Mouse (Mus musculus) cerebellum, adult 18-20 months (tissue): ENCODE data around the gene Fxyd3.

ENCODE experiments used
- DNase-seq, 2 experiments: peaks; one replicate each; pipeline ENCODE4 v3.0.0; 2021

Fxyd3 gene

DNA sequence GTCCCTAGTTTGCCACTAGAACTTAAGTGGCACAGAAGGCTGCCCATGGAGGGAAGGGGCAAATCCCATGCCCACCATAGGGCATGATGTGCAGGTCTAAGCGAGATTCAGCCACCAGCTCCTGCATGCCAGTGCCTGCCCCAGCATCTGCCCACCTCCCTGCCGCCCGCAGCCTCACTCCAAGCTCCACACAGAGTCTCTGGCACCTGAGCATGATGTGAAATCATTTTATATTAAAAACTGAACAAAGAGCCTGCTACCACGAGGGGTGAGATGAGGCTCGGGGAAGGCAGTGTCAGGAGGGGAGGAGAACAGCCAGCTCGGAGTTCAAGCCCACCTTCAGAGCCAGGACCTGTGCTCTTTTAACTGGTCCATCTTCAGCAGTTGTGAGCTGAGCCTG lies 6.2 kb downstream of the Fxyd3 start:
- DNase-seq = peak in 1 of 2 experiments; percentile 37

DNA sequence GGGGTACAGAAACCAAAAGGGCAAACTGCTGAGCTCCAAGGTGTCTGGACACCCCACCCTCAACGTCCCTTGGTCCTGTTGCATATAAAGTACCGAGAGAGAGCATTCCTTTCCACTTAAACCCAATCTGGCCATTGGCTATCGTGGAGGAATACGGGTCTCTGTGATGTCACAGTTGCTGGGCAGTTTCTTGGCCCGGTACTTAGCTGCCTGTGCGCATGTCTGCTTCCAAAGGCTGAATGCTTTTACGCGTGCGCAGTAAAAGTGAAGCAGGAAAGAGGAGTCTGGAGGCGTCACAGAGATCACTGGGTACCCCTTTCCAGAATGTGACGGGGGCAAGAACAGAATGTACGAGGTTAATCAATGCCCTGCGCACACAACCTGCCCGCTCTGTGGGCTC lies 7.0 kb downstream of the Fxyd3 start:
- peak in 1 of 2 experiments; percentile 61 for DNase-seq

DNA sequence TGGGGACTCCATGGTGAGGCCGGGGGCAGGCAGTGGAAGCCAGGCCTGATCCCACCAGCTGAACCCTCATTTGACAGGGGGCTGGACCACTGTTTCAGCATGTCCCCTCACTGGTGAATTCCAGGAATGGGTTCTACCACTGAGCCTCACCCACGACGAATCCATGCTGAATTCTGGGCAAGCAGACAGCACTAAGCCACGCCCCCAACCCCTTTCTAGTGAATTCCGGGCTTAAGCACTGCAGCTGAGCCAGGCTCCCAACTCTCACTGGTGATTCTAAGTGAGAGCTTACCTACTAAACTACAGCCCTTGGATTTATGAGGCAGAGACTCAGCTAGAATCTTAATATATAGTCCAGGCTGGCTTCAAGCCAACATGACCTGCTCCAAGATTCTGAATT lies 8.7 kb downstream of the Fxyd3 start:
- no peak for DNase-seq

DNA sequence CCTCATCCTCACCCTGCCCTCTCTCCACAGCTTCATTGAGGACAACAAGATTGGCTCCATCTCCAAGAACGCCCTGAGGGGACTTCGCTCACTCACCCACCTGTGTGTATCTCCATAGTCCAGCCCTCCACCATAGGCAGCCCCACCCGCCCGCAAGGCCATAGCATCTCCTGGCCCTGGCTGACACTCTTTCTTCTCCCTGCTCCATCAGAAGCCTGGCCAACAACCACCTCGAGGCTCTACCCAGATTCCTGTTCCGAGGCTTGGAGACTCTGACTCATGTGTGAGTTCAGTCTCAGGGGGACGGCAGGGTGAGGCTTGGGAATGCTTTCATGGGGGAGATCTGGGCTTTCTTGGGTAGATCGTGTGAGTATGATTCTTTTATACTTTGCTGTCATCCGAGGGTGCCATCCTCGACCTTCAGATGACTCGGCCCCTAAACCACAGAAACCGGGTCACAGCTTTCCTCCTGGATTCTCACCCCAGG lies 13.4 kb downstream of the Fxyd3 start:
- no peak for DNase-seq

DNA sequence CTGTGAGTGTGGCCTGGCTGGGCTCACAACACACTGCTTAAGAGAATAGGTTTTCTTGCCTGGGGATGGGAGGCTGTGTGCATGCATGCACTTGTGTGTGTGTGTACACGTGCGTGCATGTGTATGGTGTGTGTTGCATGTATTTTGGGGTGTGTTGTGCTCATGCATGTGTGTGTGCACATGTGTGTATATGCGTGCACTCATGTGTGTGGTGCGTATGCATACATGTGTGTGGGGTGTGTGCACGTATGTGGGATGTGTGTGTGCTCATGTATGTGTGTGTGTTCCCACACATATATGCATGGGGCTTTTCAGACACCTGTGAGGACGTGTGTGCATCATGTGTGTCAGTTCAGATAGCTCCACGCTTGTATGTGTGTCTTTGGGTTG lies 15.9 kb downstream of the Fxyd3 start:
- no peak for DNase-seq

DNA sequence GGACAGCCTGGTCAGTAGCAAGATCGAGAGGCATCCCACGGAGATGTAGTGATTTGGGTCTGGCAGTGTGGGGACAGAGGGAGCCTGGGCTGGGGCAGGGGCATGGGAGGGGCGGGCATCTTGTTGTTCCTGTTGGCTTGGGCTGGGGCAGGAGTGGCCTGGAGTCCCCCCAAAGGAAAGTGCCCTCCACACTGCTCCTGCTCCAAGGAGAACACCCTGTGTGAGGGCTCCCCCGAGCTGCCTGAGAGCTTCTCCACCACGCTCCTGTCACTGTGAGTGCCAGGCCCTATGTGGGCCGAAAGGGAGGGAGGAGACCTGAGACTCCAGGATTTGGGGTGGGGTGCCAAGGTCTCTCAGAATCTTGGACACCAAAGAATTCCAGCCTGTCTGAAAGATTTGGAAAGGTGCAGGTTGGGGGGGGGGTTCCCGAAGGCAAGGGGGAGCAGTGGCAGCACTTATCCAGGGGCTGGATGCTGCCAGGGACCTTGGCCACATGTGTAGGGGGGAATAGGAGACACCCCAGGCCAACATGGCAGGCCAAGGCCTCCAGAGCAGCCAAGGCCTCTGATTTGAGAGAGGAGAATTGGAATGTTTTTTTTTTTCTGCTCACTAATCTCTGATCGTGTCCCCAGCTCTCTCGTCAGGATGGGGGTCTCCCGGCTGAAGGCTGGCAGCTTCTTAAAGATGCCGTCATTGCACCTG lies 16.4 kb downstream of the Fxyd3 start:
- no peak for DNase-seq

DNA sequence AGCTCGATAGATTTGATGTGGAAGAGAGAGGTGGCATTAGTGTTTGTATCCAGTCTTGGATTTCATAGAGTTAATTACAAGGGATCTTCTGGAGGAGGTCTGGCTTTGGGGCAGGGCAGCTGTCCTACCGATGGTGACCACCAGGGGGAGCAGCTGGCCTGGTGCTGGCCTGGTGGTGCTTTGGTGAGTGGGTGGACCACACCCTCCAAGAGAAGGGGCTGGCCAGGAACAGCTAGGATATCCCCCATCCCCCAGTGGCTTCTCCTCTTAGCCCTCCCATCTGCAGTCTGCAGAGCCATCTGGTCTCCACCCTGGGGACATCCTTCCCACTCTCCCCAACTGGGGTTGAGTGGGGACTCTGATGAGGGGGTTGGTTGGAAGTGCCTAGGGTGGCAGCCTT lies 17.4 kb downstream of the Fxyd3 start, which contains the start of gene Lgi4:
Gene Lgi4, plus strand, starts transcription at position 235 of the 400 bp plus-strand sequence.
- peak; percentile 72 to 87 for DNase-seq

DNA sequence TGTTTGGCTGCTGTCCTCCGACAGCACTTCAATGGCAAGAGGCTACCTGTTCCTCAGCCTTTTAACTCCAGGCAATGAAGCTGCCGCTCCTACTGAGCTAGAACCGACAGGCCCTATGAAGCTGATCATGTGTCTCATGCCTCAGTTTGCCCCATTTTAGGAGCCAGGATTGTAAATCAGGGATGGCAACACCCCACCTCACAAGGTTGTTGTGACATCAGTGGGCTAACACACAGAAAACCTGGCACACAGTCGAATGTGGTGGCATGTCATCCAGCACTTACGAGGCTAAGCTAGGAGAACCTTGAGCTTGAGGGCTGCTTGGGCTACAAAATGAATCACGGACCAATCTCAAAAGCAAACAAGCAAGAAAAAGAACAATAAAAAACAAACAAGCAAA lies 18.3 kb downstream of the Fxyd3 start:
- no peak for DNase-seq

DNA sequence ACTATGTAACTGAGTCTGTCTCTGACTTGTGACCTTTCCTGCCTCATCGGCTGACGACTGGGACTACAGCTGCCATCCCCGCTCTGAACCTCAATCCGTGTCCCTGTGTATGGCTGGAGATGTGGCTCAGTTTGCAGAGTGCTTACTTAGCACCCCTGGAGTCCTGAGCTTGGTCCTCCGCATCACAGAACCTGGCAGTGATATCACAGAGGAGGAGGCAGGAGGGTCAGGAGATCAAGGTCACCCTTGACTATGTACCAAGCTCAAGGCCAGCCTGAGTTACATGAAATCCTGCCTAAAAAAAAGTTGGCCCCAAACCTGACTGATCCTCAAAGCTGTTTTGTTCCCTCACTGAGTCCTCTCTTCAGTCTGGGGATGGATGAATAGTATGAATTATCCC lies 18.8 kb downstream of the Fxyd3 start:
- DNase-seq = no peak

DNA sequence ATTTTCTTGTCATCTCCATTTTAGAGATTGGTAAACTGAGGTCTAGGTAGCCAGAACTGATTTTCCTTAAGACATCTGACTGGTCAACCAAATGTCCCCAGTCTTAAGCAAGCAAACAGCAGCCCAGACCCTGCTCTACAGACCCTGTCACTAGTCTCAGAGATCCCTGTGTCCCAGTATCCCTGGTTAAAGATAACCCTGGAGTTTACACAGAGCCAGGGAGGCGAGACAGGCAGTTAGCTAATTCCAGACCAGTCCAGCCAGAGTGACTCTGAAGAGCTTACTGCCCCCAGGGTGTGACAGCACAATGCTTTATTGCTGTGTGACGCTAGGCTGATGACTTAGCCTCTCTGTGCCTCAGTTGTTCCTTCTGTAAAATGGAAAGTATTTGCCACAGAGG lies 19.4 kb downstream of the Fxyd3 start, which contains the start of gene Fxyd1:
Gene Fxyd1, minus strand, starts transcription at position 129 of the 400 bp plus-strand sequence.
- no peak for DNase-seq

DNA sequence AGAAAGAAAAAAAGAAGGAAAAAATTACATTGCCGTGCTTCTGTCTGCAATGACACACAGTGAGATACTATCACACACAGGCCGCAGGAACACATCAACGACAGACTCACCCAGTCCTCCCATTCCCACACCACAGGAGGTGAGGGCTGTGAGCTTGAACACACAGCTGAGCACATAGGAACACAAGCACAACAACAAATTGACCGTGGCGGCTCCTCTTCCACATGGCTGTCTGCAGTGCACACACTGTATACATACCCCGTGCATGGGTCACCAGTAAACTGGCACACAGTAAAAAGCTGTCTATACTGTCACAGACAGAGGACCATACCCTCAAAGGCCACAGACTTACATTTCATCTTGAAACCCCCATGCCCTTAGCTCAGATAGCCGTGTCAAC lies 20.1 kb downstream of the Fxyd3 start:
- no peak for DNase-seq

DNA sequence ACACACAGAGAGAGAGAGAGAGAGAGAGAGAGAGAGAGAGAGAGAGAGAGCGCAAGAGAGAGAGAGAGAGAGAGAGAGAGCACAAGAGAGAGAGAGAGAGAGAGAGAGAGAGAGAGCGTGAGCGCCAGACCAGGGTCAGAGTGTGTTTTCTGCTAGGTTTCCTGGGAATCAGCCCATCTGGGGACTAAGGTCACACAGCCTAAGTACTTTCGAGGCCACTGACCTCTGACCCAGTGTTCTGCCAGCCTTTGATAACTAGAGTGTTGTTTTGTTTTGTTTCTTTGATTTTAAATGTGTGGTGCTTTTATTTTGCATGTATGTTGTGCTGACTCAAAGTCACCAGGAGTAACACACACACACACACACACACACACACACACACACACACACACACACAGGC lies 20.6 kb downstream of the Fxyd3 start:
- DNase-seq = no peak

DNA sequence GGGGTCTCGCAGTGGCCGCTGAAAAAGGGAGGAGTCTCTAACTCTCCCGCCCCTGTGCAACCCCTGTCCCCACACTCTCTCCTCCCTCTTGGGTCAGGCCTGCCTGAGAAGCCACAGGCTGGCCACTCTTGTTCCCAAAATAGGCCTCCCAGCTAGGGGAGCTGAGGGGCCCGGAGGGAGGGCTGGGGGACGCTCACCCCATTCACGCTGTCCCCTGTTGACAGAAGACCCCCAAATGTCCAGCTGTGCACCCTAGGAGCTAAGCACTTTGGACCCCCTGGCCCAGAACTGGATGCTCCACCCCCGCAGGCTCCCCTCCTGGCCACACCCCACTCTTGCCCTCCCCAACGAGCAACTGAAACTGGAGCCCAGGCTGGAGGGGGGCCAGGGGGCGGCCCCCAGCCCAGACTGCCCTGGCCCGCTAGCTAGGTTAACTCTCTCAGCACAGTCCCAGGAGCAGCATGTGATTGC lies 21.1 kb downstream of the Fxyd3 start:
- DNase-seq = no peak

DNA sequence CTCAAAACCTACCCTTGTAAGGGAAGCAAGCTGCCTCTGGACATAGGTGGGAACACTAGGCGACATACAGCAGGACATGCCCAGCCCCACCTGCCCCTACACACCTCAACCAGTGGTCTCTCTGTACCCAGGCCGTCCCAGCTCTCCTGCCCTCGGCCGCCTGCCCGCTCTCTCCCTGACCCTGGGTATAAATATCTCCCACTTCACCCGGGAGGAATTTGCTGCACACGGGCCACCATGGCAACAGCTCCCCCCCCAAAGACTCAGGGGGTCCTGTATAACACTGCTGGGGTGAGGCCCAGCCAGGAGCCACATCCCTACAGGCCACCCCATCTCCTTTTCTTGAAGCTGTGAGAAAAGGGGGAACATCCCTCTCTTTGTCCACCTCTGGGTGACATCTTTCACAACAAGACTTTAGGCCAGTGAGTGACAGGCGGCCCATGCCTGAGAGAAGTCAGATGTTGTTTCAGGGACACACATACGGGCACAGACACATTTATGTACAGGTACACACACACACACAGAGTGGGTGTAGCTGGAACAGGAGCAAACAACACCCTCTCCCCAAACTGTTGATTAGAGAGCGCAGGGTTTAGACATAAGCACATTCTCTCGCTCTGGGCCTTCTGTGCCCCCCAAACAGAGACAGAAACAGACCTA lies 21.7 kb downstream of the Fxyd3 start:
- DNase-seq = no peak

DNA sequence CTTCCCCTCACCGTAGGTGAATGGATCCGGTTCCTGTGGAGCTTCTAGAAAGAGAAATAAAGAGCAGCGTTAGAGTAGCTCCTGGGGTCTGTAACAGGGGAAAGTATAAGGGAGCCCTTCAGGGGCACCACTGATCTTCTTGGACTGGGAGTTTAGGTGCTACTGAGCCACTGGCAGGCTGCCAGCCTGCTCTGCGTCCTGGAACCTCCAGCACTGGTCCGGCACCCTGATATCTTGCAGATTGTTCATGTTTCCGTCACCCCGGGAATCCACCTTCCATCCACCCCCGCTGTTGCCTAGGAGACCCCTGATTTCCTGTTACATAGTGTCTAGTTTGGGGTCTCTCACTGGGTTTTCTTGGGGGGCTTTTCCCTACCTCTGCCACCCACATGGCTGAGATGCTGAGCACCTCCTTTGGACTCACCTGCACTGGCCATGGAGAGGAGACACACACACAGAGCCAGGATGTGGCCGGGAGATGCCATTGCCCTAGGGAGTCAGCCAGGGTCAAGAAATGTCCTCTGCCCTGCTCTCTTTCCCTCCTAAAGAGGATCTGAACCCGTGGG lies 22.5 kb downstream of the Fxyd3 start:
- DNase-seq = no peak

DNA sequence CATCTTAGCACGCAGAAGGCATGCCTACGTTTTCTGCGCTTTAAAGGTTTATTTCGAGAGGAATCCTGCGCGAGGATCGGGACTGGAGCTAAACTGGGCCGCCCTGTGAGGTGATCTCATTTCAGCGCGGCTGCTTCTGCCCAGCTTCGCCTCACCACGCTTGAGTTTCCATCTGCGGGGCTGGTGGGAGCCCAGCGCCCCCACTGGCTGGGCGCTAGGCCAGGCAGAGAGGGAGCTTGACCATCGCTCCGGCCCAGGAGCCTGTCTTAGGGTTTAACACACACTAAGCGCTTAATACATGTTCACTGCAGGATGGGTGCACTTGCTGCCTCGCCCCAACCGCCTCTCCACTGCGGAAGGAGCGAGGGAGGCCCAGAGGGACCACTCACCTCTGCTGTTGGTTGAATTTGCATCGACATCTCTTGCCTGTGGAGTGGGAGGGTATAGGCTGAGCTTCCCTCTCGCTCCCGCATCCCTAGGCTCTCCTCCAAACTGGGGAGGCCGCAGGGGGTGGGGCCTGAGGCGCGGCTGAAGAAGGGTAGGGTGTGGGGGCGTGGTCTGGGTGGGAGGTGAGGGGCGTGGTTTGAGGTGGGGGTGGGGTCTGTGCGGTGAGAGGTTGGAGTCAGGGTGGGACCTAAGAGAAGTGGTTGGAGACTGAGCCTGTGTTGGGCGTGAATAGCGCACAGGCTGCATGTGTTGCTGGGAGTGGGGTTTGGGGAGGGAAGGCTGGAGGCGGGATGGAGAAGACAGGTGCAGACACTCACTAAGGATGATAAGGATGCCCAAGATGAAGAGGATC lies 23.7 kb downstream of the Fxyd3 start:
- peak; percentile 87 for DNase-seq

DNA sequence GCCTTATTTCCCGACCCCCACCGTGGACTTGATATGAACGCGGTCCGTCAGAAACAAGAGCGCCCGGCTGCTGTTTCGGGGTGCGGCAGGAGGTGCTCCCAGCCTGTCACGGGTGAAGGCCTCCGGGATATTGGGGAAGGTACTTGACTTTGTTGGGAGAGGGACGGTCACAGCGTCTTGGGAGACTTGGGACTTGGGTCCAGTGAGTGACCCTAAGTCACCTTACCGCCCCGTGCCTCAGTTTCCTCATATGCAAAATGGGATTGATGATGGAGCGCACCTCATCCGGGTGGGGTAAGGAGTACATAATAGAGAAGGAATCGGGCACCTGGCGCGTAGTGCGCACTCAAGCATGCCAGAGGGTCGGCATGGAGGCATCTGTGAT lies 24.3 kb downstream of the Fxyd3 start:
- DNase-seq = no peak

DNA sequence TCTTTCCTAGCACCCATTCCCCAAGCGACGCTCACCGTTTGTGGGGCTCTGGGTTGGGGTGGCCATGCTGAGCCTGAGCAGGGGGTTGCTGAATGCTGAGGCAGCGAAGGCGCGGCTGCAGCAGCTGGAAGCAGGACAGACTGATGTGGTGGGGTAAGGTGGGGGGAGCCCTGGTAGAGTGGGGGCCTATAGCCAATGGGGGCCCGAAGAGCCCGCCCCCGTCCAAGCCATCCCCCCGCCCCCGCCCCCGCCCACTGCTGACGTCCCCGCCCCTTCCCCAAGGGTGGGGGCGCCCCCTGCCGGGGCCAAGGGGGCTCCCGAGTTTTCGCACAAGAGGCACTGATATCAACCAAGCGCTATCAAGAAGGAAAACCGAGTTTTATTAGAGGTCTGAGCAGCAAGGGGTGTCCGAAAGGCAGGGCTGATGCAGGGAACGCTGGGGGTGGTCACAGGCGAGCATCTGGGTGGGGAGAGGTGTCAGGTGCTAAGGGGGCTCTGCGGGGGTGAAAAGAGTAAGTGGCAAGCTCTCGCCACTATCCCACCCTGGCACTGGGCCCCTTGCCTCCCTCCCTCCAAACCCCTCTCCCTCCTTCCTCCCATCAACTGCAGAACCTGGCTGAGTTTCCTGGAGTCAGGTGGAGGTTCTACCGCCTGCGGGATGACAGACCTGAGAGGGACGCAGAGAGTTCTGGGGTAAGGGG lies 25.0 kb downstream of the Fxyd3 start, which contains the start of gene Fxyd7:
Gene Fxyd7, minus strand, starts transcription at position 147 of the 701 bp plus-strand sequence.
- peak; percentile 51 to 54 for DNase-seq

DNA sequence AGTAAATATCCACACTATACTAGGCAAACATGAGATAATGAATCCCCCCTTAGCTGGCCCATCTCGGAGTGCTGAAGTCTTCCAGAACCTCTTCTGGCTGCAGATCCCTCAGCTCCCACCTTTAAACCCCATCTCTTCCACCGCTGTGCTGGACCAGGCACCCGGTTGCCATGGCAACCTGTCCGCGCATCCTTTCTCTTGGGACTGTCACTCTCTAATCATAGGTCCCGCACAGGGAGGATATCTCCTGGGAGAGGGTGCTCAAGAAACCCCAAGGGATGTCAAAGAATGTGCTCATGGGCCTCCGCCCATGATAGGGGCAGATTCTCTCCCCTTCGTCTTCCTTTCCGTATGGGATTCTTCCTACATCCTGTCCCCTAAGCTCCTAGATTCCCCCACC lies 25.6 kb downstream of the Fxyd3 start:
- peak; percentile 48 to 69 for DNase-seq

DNA sequence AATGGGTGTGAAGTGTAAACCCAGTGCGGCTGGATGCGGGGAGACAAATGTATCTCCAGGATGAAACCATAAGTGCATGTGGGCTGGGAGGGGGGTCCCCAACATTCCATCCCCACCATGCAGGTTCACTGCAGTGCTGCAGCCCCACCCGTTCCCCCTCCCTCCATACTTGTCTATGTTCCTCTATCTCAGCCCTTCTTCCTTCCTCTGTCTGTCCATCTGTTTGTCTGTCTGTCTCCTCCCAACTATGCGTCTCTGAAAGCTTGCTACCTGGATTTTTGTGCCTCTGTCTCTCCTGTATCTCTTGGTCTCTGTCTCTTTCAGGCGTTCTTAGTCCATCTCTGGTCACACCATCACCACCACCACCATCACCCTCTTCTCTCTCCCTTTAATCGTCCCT lies 26.0 kb downstream of the Fxyd3 start:
- DNase-seq = no peak

DNA sequence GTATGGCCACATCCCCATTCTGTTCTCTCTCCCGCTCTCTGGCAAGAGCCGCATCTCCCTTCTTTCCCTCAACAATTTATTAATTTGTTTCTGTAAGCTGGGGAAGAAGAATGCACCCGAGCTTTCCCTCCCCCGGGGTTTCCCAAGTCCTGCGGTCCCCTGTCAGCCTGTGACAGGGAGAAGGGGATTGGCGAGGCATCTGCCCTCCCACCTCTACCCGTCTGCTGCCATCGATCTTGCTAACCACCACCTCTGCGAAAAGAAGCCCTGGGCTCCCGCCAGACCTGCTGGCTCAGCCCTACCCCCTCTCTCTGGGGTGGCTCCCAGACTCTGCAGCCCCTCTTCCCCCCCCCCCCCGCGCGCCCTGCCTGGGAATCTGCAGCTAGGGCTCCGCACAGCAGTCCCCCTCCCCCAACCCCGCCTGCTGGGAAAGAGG lies 26.6 kb downstream of the Fxyd3 start:
- DNase-seq = no peak

DNA sequence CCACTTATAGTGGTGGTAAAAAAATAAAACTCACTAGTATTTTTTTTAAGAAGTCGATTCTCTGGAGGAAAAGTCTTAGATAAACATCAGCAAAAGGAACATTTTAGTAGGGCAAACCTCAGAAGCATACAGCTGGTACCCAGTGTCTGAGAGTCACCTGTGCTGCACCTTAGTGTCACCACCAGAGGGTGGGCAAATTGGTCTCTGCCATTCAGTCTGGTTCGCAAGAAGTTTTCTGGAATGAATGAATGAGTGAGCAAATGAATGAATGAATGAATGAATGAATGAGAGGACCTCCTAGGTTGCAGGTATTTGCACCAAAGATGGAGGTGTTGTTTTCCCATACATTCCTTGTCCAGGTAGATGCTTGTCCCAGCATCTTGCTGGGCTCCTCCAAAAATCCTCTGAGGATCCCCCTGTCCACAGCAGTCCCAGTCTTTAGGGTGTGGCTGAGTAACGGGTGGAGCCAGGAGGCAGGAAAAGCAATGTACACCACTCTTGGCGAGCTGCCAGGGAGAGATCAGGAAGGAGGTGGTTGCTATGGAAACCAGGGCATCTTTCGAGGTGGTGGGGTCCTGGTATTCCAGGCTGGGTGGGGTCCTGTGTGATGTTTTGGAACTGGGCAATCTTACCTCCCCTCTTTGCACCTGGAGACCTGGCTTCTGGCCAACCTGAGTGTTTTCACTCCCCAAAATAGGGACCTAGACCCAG lies 27.2 kb downstream of the Fxyd3 start:
- peak; percentile 67 to 78 for DNase-seq
